Mouse (Mus musculus) brain, adult 2 months (tissue): ENCODE measurements around the gene Ppara.
A peak's percentile ranks its signal among the peaks of the same experiment; 100 is the strongest.

ENCODE experiments used
- DNase-seq: peaks from one replicate; pipeline ENCODE4 v3.0.0; 2011; ENCODE audit warnings: low read depth, low spot score

The Ppara gene

GRCm38 (mm10) chr15:85728224-85728623 lies 6.6 kb upstream of the Ppara start:
- DNase-seq, result no peak

- DNase-seq, result no peak
These were observed 5.5 kb upstream of the Ppara start for GRCm38 (mm10) chr15:85729256-85729655.

GRCm38 (mm10) chr15:85730027-85730426 lies 4.8 kb upstream of the Ppara start:
- no peak for DNase-seq

- DNase-seq, result no peak
These were observed 2.7 kb upstream of the Ppara start for GRCm38 (mm10) chr15:85731885-85732603.

GRCm38 (mm10) chr15:85732604-85732968 lies 2.2 kb upstream of the Ppara start:
- DNase-seq, result no peak

GRCm38 (mm10) chr15:85733686-85734085 lies 1.1 kb upstream of the Ppara start:
- no peak for DNase-seq

GRCm38 (mm10) chr15:85734148-85734547 lies 635 bp upstream of the Ppara start:
- DNase-seq, result no peak

- DNase-seq, result peak; percentile 53
These were observed 466 bp downstream of the Ppara start for GRCm38 (mm10) chr15:85735063-85735835.

GRCm38 (mm10) chr15:85735836-85736190 lies 1.0 kb downstream of the Ppara start:
- no peak for DNase-seq

- no peak for DNase-seq
These were observed 1.7 kb downstream of the Ppara start for GRCm38 (mm10) chr15:85736506-85736905.

- DNase-seq, result no peak
These were observed 3.6 kb downstream of the Ppara start for GRCm38 (mm10) chr15:85738416-85738815.

- DNase-seq, result peak; percentile 61
These were observed 4.2 kb downstream of the Ppara start for GRCm38 (mm10) chr15:85738939-85739338.

GRCm38 (mm10) chr15:85742608-85743007 lies 7.8 kb downstream of the Ppara start:
- DNase-seq, result no peak

- no peak for DNase-seq
These were observed 9.2 kb downstream of the Ppara start for GRCm38 (mm10) chr15:85743946-85744345.

GRCm38 (mm10) chr15:85746178-85746577 lies 11.4 kb downstream of the Ppara start:
- DNase-seq, result no peak

GRCm38 (mm10) chr15:85746671-85747070 lies 11.9 kb downstream of the Ppara start:
- no peak for DNase-seq

GRCm38 (mm10) chr15:85747951-85748350 lies 13.2 kb downstream of the Ppara start:
- no peak for DNase-seq

GRCm38 (mm10) chr15:85748466-85748865 lies 13.7 kb downstream of the Ppara start:
- no peak for DNase-seq

GRCm38 (mm10) chr15:85749141-85749540 lies 14.4 kb downstream of the Ppara start:
- no peak for DNase-seq

- DNase-seq, result no peak
These were observed 15.3 kb downstream of the Ppara start for GRCm38 (mm10) chr15:85750115-85750514.

GRCm38 (mm10) chr15:85752655-85753054 lies 17.9 kb downstream of the Ppara start:
- no peak for DNase-seq

- DNase-seq, result no peak
These were observed 19.4 kb downstream of the Ppara start for GRCm38 (mm10) chr15:85754033-85754650.

- no peak for DNase-seq
These were observed 20.4 kb downstream of the Ppara start for GRCm38 (mm10) chr15:85755214-85755613.
